Comparison of ENCODE assay signal across 8 mouse cellular contexts in genomic region chr7:25848444-25848812, GRCm38 (mm10). TPM values are rescaled to one million over a fixed set of nuclear protein-coding genes. Genes with fewer than 3 reads are reported as not detected.
DNase-seq lines count a peak whose midpoint lies in the region; ATAC-seq and TF ChIP-seq lines count a peak whose summit lies in the region.

No protein-coding gene starts in this region.

- WGBS in kidney, embryonic 15.5 days: 30% methylated on average over 11 of the region's 11 CpGs
- 15% methylated on average over 11 of the region's 11 CpGs for WGBS in embryonic facial prominence, embryonic 15.5 days
- whole genome bisulfite sequencing in limb, embryonic 14.5 days: 27% methylated on average over 11 of the region's 11 CpGs
- WGBS in stomach, embryonic 15.5 days: 27% methylated on average over 11 of the region's 11 CpGs

- H3K36me3 ChIP-seq in kidney, embryonic 15.5 days: no peaks in the 10 kb centered on the region
- H3K36me3 ChIP-seq in embryonic facial prominence, embryonic 15.5 days: no peaks in the 10 kb centered on the region
- no peaks in the 10 kb centered on the region for H3K36me3 ChIP-seq in limb, embryonic 14.5 days (ENCODE audit: control insufficient read depth, insufficient read depth, low read length)
- H3K36me3 ChIP-seq in stomach, embryonic 15.5 days: no peaks in the 10 kb centered on the region

- H3K4me2 ChIP-seq in kidney, embryonic 15.5 days: peak overlapping the region; percentile 68
- H3K4me2 ChIP-seq in embryonic facial prominence, embryonic 15.5 days (replicated peaks): peak overlapping the region; percentile 60
- peak overlapping the region; percentile 60 for H3K4me2 ChIP-seq in limb, embryonic 14.5 days (replicated peaks; ENCODE audit: low read depth, low read length, severe bottlenecking)
- peak overlapping the region; percentile 73 for H3K4me2 ChIP-seq in stomach, embryonic 15.5 days

- no peaks in the 10 kb centered on the region for H3K9me3 ChIP-seq in kidney, embryonic 15.5 days (replicated peaks)
- H3K9me3 ChIP-seq in embryonic facial prominence, embryonic 15.5 days (replicated peaks): no peaks in the 10 kb centered on the region
- no peaks in the 10 kb centered on the region for H3K9me3 ChIP-seq in limb, embryonic 14.5 days (ENCODE audit: control insufficient read depth, low read length)
- no peaks in the 10 kb centered on the region for H3K9me3 ChIP-seq in stomach, embryonic 15.5 days

- ATAC-seq in kidney, embryonic 15.5 days (replicated peaks; ENCODE audit: low FRiP score): peak; percentile 66
- ATAC-seq in embryonic facial prominence, embryonic 15.5 days (ENCODE audit: insufficient number of reproducible peaks, low FRiP score, low TSS enrichment, low read depth): peak; percentile 39; the same call in 1 of the 2 replicates
- peak; percentile 41; the same call in 1 of the 2 replicates for ATAC-seq in limb, embryonic 14.5 days (ENCODE audit: low FRiP score, low read depth)
- peak; percentile 41; the same call in 1 of the 2 replicates for ATAC-seq in stomach, embryonic 15.5 days (ENCODE audit: insufficient read depth, low FRiP score, low read depth)

- peak overlapping the region; percentile 53 for H3K4me3 ChIP-seq in kidney, embryonic 15.5 days (replicated peaks)
- peak overlapping the region; percentile 55 for H3K4me3 ChIP-seq in embryonic facial prominence, embryonic 15.5 days (replicated peaks)
- H3K4me3 ChIP-seq in limb, embryonic 14.5 days (replicated peaks; ENCODE audit: low read length): peak overlapping the region; percentile 44
- H3K4me3 ChIP-seq in stomach, embryonic 15.5 days (replicated peaks): peak overlapping the region; percentile 50

- H3K27ac ChIP-seq in kidney, embryonic 15.5 days: peak overlapping the region; percentile 43; the same call in 1 of the 2 replicates
- H3K27ac ChIP-seq in embryonic facial prominence, embryonic 15.5 days (replicated peaks): peak overlapping the region; percentile 82
- H3K27ac ChIP-seq in limb, embryonic 14.5 days (replicated peaks; ENCODE audit: low read depth, low read length): no peak overlapping the region
- peak overlapping the region; percentile 60; the same call in 1 of the 2 replicates for H3K27ac ChIP-seq in stomach, embryonic 15.5 days

- no peak for TF ChIP-seq POLR2A in limb, embryonic 14.5 days (IDR thresholded peaks at IDR 0.05; ENCODE audit: borderline replicate concordance, extremely low read depth, insufficient read depth, insufficient read length)

- peak overlapping the region; percentile 44 for H3K9ac ChIP-seq in kidney, embryonic 15.5 days
- peak overlapping the region; percentile 59 for H3K9ac ChIP-seq in embryonic facial prominence, embryonic 15.5 days
- peak overlapping the region; percentile 57 for H3K9ac ChIP-seq in limb, embryonic 14.5 days (ENCODE audit: low read depth, low read length, severe bottlenecking)
- 0 out of 2 replicates have a peak overlapping the region, but pooled peaks have one; percentile 22 for H3K9ac ChIP-seq in stomach, embryonic 15.5 days

- no peak for DNase-seq in kidney, postnatal 14 days
- DNase-seq in ZHBTc4 (ENCODE audit: low read depth, low spot score): peak; percentile 38
- no peak for DNase-seq in limb, embryonic 14.5 days (ENCODE audit: low spot score)
- DNase-seq in gastrocnemius, postnatal 10 days: no peak
- DNase-seq in layer of hippocampus, adult 11-12 months (ENCODE audit: low spot score): no peak

- H3K4me1 ChIP-seq in kidney, embryonic 15.5 days: 0 out of 2 replicates have a peak, but pooled peaks cover 4% of the 10 kb centered on the region
- 0 out of 2 replicates have a peak, but pooled peaks cover 3% of the 10 kb centered on the region for H3K4me1 ChIP-seq in embryonic facial prominence, embryonic 15.5 days
- H3K4me1 ChIP-seq in limb, embryonic 14.5 days (ENCODE audit: control insufficient read depth, insufficient read depth, low read length): no peaks in the 10 kb centered on the region
- H3K4me1 ChIP-seq in stomach, embryonic 15.5 days: no peaks in the 10 kb centered on the region

- H3K27me3 ChIP-seq in kidney, embryonic 15.5 days: no peaks in the 10 kb centered on the region
- H3K27me3 ChIP-seq in embryonic facial prominence, embryonic 15.5 days: no peaks in the 10 kb centered on the region
- no peaks in the 10 kb centered on the region for H3K27me3 ChIP-seq in limb, embryonic 14.5 days (ENCODE audit: control insufficient read depth, insufficient read depth, low read length)
- H3K27me3 ChIP-seq in stomach, embryonic 15.5 days (replicated peaks): no peaks in the 10 kb centered on the region

RNA-seq across cellular contexts. Expression of gene Cyp2s1, which starts 31.7 kb away (rescaled TPM):
- polyA plus RNA-seq in kidney, embryonic 15.5 days (2015; fragmentation: Nextera tagmentation; extraction: Ambion mirVana): 17.2 and 18.1 TPM in 2 replicates
- polyA plus RNA-seq in embryonic facial prominence, embryonic 15.5 days (2015; fragmentation: Nextera tagmentation; extraction: Ambion mirVana): 6.1 and 7.8 TPM in 2 replicates
- 2.6 and 3.3 TPM in 2 replicates for polyA plus RNA-seq in limb, embryonic 14.5 days (2012; rRNA removed)
- polyA plus RNA-seq in limb, embryonic 14.5 days (2014; fragmentation: Nextera tagmentation; extraction: Ambion mirVana): 1.6 and 2.0 TPM in 2 replicates
- polyA plus RNA-seq in stomach, embryonic 15.5 days (2015; fragmentation: Nextera tagmentation; extraction: Ambion mirVana): 35.3 and 35.6 TPM in 2 replicates
- total RNA-seq in gastrocnemius, postnatal 10 days (2021): under 1 TPM; 0.27 to 0.52 TPM

RNA-seq across cellular contexts. Expression of gene Cyp2b10, which starts 49.0 kb away (rescaled TPM):
- polyA plus RNA-seq in kidney, embryonic 15.5 days (2015; fragmentation: Nextera tagmentation; extraction: Ambion mirVana): not detected in 2 replicates
- not detected in 2 replicates for polyA plus RNA-seq in embryonic facial prominence, embryonic 15.5 days (2015; fragmentation: Nextera tagmentation; extraction: Ambion mirVana)
- not detected in 2 replicates for polyA plus RNA-seq in limb, embryonic 14.5 days (2012; rRNA removed)
- polyA plus RNA-seq in limb, embryonic 14.5 days (2014; fragmentation: Nextera tagmentation; extraction: Ambion mirVana): not detected in 2 replicates
- polyA plus RNA-seq in stomach, embryonic 15.5 days (2015; fragmentation: Nextera tagmentation; extraction: Ambion mirVana): not detected in 2 replicates
- total RNA-seq in gastrocnemius, postnatal 10 days (2021): not detected

RNA-seq across cellular contexts. Expression of gene Axl, which starts 59.9 kb away (rescaled TPM):
- polyA plus RNA-seq in kidney, embryonic 15.5 days (2015; fragmentation: Nextera tagmentation; extraction: Ambion mirVana): 81.9 and 91.5 TPM in 2 replicates
- 112 and 124 TPM in 2 replicates for polyA plus RNA-seq in embryonic facial prominence, embryonic 15.5 days (2015; fragmentation: Nextera tagmentation; extraction: Ambion mirVana)
- 80.2 and 94.4 TPM in 2 replicates for polyA plus RNA-seq in limb, embryonic 14.5 days (2012; rRNA removed)
- polyA plus RNA-seq in limb, embryonic 14.5 days (2014; fragmentation: Nextera tagmentation; extraction: Ambion mirVana): 111 and 132 TPM in 2 replicates
- 83.7 and 88.6 TPM in 2 replicates for polyA plus RNA-seq in stomach, embryonic 15.5 days (2015; fragmentation: Nextera tagmentation; extraction: Ambion mirVana)
- 100 to 1,000 TPM in 1 of 2 experiments, 10 to 100 TPM in 1; 89.3 to 110 TPM for total RNA-seq in gastrocnemius, postnatal 10 days (2021)
